Mouse (Mus musculus): ENCODE measurements around the gene Nlrc4. TPM values are rescaled to one million over a fixed set of nuclear protein-coding genes. Genes with fewer than 3 reads are reported as not detected.
"Not testable (repeated sequence)": the region's sequence is repeated elsewhere in the genome, so short reads cannot be mapped to it uniquely, and the experiment has no call there.

Gene Nlrc4
- under 1 TPM; 0.41 to 0.63 TPM for polyA plus RNA-seq (2017; shearing (Covaris generic))

DNA sequence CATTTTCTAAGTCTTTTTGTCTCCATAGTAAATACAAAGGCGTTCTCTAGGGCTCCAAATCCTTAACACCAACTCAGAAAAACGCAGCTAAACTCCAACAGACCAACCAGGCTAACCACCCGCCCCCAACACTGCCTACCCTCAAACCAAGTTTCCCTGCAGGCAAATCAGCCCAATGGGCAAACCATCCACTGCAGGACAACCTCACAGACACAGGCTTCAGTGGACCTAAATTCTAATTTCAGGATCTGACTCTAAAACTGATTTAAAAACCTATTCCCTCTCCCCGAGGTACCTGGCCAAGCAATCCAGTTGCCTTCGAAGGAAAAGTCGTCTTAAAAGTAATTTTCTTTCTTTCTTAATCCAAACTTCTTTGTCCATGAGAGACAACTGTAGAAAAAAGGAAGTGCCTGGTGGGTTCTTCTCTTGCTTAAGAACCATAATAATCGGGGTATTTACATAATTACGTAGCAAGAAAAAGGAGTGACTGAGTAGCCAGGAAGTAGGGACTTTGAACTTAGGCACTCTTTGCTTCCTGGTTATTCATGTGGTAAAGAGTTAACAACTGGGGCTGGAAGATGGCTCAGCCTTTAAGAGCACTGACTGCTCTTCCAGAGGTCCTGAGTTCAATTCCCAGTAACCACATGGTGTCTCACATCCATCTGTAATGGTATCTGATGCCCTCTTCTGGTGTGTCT lies at the start of gene Nlrc4:
Gene Nlrc4 (minus strand): TSS at position 432 of the 698 bp plus-strand sequence.
- no peak for ATAC-seq

DNA sequence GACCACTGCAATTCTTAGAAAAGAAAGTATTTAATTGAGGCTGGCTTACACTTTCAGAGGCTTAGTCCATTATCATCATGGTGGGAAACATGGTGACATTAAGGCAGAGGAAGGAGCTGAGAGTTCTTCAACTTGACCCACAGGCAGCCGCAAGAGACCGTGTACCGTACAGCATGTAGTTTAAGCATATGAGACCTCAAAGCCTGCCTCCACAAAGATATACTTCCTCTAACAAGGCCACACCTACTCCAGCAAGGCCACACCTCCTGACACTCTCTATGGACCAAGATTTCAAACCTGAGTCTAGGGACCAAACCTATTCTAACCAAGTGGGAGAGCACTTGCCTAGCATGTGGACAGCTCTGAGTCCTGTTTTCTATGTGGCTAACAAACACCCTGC lies 49.7 kb upstream of the Nlrc4 start:
- no peak for ATAC-seq

DNA sequence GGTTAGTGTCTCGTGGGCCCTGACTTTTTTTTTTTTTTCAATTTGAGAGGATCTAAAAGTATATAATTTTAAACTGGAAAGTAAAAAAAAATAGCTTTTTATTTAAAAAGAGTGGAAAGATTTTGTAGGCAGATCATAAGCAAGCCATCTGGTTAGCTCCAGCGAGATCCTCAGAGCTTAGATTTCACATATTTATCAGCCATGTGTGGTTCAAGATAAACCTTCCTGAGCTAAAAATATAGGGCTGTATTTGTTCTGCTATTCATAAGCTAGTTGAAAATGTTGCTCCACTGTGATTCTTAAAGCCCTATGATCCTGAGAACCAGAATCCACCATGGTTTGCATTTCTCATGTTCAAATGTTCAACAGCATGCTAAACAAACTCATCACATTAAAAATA lies 49.0 kb upstream of the Nlrc4 start:
- no peak for ATAC-seq

DNA sequence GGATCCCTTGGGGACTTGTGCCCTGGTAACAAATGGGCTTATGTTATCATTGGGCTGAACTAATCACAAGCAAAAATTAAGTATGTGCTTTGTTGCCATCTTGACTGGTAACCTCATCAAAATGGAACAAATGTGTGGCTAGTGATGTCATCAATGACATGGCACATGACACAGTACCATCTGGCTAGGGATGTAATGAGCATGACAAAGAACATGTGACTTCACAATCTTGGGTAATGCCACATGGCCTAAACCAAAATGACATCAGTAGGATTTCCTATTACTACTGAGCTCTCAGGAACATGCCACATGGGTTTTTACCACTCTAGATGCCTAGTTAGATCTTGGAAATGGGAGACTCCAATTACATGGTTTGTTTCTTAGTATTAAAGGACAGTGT lies 42.1 kb upstream of the Nlrc4 start:
- ATAC-seq: peak; percentile 10

DNA sequence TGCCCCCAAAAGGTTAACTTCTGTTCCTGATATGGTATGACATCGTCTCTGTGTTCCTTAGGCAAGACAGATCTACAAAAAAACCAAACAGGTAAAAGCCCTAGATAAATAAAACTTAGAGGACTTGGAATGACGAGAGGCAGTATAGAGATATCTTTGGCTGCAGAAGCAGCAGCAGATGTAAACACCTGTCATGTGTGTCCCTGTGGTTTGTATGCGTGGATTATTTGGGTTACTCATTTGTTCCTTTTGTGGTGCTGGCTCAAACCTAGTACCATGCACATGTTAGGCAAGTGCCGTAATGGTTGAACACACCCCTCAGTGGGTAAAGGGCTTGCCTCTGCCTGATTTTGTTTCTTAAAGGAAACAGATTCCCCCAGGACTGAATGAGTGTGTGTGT lies 41.3 kb upstream of the Nlrc4 start:
- no peak for ATAC-seq

DNA sequence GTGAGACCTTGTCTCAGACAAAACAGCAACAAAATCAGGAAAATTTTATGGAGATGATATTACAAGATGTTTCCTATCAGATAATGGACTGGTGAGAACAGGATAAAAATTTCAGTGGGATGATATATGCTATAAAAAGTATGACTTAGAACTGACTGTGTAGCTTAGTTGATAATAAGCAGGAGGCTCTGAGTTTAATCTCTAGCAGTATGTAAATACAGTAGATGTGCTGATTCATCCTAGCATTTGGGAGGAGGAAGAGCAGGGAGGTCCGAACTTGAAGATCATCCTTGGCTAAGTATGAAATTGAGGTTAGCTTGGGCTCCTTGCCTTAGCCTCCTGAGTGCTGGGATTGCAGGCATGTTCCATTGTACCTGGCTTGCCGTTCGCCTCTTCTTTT lies 32.6 kb upstream of the Nlrc4 start:
- ATAC-seq: no peak

DNA sequence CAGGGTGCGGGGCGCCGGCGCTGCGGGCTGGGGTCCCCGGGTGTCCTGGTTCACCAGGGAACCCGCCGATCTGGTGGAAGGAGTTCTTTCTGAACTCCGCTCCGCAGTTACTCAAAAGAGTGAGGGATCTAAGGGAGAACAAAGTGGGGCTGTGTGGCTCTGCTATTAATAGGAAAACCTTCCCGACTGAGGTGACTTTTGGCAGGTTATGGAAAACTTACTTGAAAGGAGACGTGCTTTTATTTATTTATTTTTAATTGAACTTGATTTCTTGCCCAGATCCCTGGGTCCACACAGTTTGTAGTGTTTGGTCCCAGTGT lies 30.9 kb upstream of the Nlrc4 start:
- ATAC-seq: no peak

DNA sequence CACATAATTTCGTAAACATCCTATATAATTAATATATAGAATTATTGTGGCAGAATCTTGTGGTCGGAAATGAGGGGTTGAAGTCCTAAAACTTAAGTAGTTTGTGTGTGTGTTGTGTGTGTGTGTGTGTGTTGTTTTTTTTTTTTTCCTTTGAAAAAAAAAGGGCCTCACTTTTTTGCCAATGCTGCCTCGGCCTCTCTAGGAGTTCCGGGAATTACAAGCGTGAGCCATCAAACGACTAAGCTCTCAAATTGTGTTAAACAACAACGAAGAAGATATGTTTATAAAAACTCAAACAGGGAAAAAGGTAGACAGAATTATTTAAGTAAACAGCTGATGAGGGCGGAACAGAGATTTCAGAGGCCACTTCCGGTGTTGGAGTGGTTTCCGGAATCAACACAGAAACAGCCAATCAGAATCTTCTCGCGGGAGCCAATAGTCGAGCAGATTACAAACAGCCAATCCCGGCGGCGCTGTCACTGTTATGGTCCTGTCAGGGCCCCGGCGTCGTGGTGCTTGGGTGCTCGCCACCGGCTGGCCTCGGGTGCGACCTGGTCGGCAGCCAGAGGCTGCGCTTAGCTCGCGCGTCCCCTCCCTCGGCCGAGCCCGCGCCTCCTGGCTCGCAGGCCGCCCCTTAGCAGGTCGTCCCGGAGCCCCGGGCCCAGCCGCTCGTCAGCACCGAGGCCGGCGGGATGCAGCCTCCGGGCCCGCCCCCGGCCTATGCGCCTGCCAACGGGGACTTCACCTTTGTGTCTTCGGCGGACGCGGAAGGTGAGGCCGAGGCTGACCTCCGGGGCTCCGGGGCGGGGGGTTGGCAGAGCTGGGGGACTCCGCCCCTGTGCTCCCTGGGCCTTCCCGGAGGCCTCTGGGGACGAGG lies 30.3 kb upstream of the Nlrc4 start, which contains the start of gene Yipf4:
Gene Yipf4 (plus strand): TSS at position 470 of the 877 bp plus-strand sequence.
- ATAC-seq: peak; percentile 99

DNA sequence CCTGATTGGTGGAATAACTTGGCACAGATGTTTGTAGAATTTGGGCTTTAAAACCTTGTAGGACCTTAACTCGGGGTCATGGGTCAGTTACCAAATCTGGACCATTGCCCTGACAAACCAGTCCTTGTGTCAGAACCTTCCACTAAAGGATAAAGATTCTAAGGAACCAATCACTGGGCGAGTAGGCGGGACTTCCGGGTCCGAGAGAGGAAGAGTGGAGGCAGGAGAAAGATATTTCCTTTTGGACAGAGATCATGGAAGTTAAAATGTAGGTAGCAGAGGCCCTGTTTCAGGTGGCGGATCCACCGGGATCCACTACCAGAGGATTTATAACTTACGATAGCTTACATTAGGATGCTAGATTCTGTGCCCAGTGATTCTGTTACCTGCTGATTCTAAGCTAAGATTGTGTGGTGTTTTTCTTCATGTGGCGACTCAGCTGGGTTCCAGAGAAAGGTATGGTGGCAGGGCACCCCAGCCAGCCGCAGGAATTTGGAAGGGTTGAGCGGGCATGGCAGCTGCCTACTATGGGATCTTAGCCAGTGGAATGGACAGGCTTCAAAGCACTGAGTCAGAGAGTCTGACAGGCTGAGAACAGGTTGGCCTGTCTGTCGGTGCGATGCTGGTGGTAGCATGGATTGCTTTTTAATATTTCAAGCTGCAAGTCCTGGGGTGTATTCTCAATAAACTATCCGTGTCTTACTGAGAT lies 21.6 kb upstream of the Nlrc4 start:
- ATAC-seq: no peak

DNA sequence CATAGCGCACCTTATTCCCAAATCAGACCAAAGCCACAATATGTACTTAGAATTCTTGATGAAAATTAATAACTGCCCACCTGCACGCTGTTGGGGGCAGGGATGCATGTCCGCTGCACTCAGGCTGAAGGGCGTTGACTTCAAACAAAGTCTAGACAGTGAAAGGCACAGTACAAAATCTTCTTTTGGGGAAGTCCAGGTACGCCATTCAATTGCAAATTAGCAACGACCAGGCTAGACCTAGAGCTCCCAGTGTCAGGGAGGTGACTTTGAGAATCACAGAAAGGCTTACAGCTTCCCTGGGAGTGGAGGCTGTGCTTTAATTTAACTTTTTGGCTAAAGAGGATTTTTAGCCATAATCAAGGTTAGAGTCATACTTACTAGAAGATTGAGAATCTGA lies 11.2 kb upstream of the Nlrc4 start:
- ATAC-seq: not testable (repeated sequence)

DNA sequence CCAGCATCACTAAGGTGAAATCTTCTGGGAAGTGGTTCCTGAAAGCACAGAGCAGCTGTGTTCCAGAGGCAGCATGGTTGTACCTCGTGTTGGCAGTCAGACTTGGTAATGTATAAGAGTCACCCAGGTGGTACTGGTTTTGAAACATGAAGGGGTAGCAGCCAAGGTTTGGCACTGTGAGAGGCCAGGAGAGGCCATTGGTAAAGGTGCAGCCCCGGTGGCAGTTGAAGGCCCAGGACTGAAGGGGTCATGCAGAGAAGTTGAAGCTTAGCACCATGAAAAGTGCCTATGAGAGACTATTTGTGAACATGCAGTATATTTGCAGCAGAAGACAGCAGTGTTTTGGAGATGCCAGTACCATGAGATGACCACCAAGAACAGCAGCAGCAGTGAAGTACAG lies 9.0 kb upstream of the Nlrc4 start:
- ATAC-seq: not testable (repeated sequence)

DNA sequence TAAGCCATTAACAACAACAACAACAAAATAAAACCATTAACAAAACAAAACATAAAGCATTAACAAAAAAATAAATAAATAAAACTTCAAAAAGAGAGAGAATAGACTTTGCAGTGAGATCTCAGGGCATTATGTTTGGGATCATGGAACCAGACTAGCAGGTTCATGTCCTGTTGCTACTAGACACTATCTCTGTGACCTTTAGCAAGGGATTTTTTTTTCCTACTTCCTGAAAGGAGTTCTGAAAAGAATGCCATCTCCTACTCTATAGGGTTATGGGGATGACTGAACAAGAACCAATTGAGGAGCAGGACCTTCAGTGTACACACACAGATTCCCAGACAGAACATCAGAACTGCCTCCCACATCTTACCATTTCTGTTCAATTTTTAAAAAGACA lies 4.6 kb upstream of the Nlrc4 start:
- no peak for ATAC-seq

DNA sequence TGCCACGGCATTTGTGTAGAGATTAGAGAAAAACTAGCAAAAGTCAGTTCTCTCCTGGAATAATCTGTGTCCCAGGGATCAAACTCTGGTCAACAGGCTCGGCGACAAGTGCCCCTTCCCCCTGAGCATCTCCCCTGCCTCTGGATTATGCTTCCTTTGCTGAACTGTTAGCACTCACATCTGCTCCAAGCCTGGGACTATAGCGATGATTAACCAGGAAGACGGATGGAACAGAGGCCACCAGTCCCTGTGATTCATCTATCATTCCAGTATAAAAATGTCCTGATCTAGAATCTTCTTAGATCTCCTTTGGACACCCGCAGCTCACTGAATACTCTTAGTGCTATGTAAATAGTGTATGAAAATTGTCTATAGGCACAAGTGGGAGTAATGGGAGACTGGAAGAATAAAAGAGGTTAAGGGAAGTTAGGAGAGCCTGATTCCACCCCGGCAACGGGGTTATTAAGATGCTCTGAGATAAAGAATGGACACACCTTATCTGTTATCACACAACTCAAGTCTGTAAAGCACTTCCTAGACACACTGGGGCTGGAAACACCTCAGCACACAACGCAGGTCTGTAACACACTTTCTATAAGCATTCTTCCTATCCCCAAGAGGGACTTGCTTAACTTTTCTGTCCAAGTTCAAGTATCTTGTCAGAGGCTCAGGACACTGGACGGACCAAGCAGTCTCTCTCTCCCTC lies 817 bp downstream of the Nlrc4 start:
- no peak for ATAC-seq

DNA sequence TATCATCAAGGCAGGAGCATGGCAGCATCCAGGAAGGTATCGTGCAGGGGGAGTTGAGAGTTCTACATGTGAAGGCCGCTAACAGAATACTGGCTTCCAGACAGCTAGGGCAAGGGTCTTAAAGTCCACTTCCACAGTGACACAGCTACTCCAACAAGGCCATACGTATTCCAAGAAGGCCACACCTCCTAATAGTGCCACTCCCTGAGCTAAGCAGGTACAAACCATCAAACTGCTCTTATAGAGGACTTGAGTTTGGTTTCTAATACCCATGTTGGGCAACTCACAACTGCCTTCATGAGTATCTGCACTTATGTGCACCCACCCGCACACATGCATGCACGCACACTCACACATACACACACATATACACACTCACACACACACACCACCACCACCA lies 2.1 kb downstream of the Nlrc4 start:
- no peak for ATAC-seq

DNA sequence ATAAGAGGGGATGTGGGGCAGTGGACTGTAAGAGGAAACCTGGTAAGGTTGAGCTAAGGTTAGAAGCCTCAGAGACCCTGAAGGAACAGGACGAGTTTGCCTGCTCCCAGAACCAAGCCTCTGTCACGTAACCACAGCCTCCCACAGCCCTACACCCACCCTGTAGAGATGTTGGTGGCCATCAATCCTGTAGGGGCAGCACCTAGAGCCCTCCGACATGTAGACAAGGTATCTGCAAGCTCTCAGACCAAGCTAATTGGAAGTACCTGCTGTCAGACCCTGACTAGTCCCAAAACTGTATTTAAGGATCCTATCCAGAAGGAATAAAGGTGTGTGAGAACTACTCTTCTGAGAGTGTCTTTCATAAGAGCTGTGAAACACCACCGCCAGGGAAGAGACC lies 3.5 kb downstream of the Nlrc4 start:
- ATAC-seq: no peak

DNA sequence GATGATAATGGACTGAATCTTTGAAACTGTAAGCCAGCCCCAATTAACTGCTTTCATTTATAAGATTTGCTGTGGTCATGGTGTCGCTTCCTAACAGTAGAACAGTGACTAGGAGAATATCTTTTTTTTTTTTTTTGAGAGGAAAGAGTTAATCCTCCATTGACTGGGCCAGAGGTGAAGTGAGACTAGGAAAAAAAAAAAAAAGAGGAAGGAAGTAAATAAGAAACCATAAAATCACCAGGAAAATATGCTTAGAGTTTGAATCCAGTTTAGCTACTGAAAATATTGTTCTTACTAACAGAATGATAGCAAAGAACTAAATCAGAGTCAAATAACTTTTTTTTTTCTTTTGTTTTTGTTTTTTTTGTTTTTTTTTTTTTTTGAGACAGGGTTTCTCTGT lies 4.3 kb downstream of the Nlrc4 start:
- no peak for ATAC-seq

DNA sequence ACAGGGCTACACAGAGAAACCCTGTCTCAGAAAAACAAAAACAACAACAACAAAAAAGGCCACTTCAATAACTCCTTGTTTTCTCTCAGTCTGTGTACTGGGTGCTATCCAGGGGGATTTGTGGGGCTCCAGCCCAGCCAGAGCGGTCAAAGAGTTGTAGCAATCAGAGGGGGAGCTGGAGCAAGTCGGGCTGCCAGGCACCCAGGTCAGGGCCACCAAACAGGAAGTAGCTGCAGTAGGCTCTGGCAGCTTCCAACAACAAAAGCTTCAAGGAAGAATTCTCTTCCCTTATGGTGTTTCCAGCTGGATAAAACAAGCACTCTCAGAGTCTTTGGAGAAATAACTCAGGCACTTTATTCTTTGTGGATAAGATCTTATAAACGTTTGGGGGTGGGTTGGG lies 5.0 kb downstream of the Nlrc4 start:
- ATAC-seq: no peak

DNA sequence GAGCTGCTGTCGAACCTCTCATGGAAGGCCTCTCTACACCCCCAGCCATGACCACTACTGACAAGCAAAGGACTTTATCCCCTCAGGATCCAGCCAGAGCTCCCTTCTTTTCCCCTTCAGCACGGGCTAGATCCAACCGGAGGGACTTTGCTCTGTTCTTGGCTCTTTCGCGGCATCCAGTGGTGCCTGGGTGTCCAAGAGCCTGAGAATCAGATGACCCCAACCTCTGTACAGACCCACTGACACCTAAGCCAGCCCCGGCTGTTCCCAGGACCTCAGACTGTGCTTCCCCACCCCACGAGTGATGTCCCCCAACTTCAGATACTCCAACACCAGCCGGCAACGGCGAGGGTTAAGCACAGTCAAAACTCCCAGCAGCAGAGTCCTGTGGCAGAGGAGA lies 9.2 kb downstream of the Nlrc4 start:
- no peak for ATAC-seq

DNA sequence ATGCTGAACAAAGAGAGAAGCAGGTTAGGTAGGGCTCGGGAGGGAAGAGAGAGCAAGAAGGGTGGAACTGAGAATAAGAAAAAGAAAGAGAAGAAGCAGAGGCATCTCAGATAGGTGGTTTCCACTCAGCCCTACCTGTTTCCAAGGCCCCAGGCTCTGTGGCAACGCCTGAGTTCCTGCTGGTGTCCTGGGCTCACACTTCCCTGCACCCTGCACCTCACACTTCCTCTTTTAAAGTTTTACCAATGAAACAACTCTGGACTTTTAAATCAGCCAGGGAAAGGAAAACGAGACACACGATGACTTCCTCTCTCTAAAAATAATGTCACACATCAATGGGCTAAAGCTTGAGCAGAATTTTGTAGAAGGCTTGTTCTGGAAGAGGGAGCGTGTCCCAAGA lies 18.5 kb downstream of the Nlrc4 start:
- ATAC-seq: no peak

DNA sequence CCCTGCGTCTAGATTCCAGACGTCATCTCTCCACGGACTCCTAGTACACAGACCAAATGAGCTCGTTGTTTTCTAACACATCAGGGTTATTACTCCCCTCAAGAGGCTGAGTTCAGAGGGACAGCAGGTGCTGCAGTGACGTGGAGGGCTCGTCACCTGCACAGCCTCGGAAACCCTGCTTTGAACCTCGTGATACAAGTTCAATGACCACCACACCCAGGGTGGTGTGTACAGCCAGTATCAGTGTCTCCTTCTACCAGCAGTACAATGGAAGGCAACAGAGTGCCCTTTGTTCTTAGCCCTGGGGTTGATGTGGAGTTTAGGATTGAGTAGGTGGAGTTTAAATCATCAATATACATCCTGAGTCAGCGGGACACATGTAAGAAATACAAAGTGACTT lies 21.2 kb downstream of the Nlrc4 start:
- ATAC-seq: no peak

DNA sequence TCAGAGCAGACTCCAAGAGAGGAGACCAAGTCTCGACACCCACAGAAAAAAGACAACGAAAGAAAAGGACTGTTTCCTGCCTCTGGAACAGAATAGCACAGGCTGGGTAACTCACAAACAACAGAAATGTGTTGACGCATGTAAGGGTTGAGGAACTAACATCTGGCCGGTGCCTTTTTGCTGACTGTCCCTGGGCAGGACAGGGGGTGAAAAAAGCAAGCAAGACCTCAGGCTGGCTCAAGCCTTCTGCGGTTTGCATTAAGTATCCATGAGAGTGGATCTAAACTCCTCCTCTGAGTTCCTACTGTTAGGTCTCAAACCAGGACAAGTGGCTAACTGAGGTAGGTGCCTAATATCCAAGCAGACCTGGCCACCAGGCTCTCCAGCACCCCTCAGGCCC lies 26.3 kb downstream of the Nlrc4 start:
- ATAC-seq: no peak

DNA sequence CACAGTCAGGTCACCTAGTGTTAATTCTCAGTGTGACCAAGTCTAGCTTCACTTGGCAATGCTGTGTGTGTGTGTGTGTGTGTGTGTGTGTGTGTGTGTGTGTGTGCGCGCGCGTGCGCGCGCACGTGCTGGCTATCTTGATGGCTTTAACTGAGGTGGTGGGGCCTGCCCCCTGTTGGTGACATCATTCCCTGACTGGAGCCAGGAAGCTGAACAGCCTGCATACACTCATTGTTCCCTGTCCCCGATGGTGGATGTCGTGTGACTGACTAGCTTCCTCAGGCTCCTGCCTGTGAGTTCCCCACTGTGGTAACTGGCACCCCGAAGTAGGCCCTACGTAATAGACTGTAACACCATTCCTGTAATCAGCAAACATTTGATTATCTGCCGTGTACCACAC lies 27.5 kb downstream of the Nlrc4 start:
- ATAC-seq: no peak

DNA sequence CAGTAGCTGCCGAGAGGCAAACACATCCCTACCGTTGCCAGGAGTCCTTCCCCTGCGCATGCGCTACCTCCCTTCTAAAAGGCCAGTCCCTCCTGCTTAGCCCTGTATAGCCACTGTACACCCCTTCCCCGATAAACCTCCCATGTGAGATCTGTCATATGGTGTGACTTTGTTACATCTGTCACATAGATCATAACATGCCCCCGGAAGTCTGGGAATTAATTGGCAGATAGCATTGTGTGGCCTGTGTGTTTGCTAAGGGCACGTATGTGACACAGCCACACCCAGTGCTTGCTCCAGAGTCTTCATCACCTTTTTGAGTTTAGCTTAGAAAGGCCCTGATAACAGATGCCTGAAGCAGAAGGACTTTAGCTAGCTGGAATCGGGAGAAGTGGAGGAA lies 28.9 kb downstream of the Nlrc4 start:
- ATAC-seq: no peak
